Mouse (Mus musculus): ENCODE data around the gene Zfp965.
"Not testable (repeated sequence)": the region's sequence is repeated elsewhere in the genome, so short reads cannot be mapped to it uniquely, and the experiment has no call there.

The Zfp965 gene

GRCm38 (mm10) chr2:175469685-175470084 lies at the start of gene Zfp965:
Gene Zfp965, plus strand, starts transcription at chr2:175469985.
- in situ Hi-C loops (cut with MboI, MseI) = loop anchor here (25.0 kb wide), 1 partner anchor 307 kb away; no protein-coding TSS in a partner anchor

- in situ Hi-C loops (cut with MboI, MseI) = not testable (repeated sequence)
Measured at GRCm38 (mm10) chr2:175435707-175436106, 34.1 kb upstream of the Zfp965 start, which contains the start of gene Gm4724. Gene Gm4724, minus strand, starts transcription at chr2:175435807.
